Mouse (Mus musculus) stomach, postnatal 0 days (tissue): Measurements from ENCODE around the gene Ptprt. TPM values are rescaled to one million over a fixed set of nuclear protein-coding genes. Genes with fewer than 3 reads are reported as not detected.

ENCODE experiments used
- ATAC-seq: fragments of 200-750 bp; cut with Nextera tagmentation; 2 replicates; pipeline ENCODE4 v1.8.0; 2017; ENCODE audit not compliant: low FRiP score, low TSS enrichment
- DNase-seq: peaks from one replicate; pipeline ENCODE4 v3.0.0-alpha.2; 2016; ENCODE audit warnings: low spot score
- H3K27ac ChIP-seq: fragments of 300-500 bp; sonication (generic); replicated peaks from 2 replicates; pipeline ENCODE4 v1.5.1; 2014; ENCODE audit warnings: mild to moderate bottlenecking, control low read depth
- H3K27me3 ChIP-seq: fragments of 300-500 bp; sonication (generic); 2 replicates; pipeline ENCODE4 v1.6.1; 2014; ENCODE audit warnings: low read length; ENCODE audit not compliant: control insufficient read depth, insufficient read depth
- H3K36me3 ChIP-seq: fragments of 300-500 bp; sonication (generic); 2 replicates; pipeline ENCODE4 v1.6.1; 2014; ENCODE audit warnings: low read length, mixed read lengths; ENCODE audit not compliant: control insufficient read depth, insufficient read depth
- H3K4me1 ChIP-seq: fragments of 300-500 bp; sonication (generic); replicated peaks from 2 replicates; pipeline ENCODE4 v1.6.1; 2014; ENCODE audit warnings: antibody characterized with exemption; ENCODE audit not compliant: control insufficient read depth, insufficient read depth
- H3K4me2 ChIP-seq: fragments of 300-500 bp; sonication (generic); replicated peaks from 2 replicates; pipeline ENCODE4 v1.6.1; 2014; ENCODE audit warnings: low read depth, mild to moderate bottlenecking, control low read depth, moderate library complexity
- H3K4me3 ChIP-seq: fragments of 300-500 bp; sonication (generic); 2 replicates; pipeline ENCODE4 v1.5.1; 2014; ENCODE audit warnings: low read depth, low read length, control low read depth
- H3K9ac ChIP-seq: fragments of 300-500 bp; sonication (generic); 2 replicates; pipeline ENCODE4 v1.6.1; 2014; ENCODE audit warnings: mild to moderate bottlenecking, low read length, control low read depth, mixed read lengths
- H3K9me3 ChIP-seq: fragments of 300-500 bp; sonication (generic); 2 replicates; pipeline ENCODE4 v1.6.1; 2016; ENCODE audit warnings: low read length; ENCODE audit not compliant: control insufficient read depth
- CTCF ChIP-seq: IDR thresholded peaks from 2 replicates; pipeline ENCODE4 v1.5.1; 2016; ENCODE audit warnings: antibody characterized with exemption, low read depth, mild to moderate bottlenecking, moderate library complexity
- EP300 ChIP-seq: optimal IDR thresholded peaks from 2 replicates; pipeline ENCODE3; 2016; ENCODE audit warnings: antibody characterized with exemption
- WGBS: fragments of 180-500 bp; shearing (Covaris S2); extraction: QIAGEN DNeasy Blood & Tissue Kit; methylation state at CpG from one replicate; pipeline ENCODE4 v1.1.7; 2014; 5-methylcytosine and 5-hydroxymethylcytosine counted together
- polyA plus RNA-seq: library from polyadenylated mRNA; unstranded; fragments of >200 nt; fragmentation: Nextera tagmentation; extraction: Ambion mirVana; gene quantifications from 2 replicates; pipeline ENCODE4 v1.2.1, GENCODE M21; 2015

Ptprt gene
- 0.47 and 0.89 TPM in 2 replicates for polyA plus RNA-seq

GRCm38 (mm10) chr2:162660941-162661386 is at the start of gene Ptprt:
TSS of gene Ptprt (minus strand) at chr2:162661147.
- Histone ChIP-seq H3K4me2 (peak within 1 kb of the TSS; percentile 74), H3K4me3 (peak within 1 kb of the TSS; percentile 46), H3K27ac (no peak within 1 kb of the TSS), H3K36me3 (no peaks in the 10 kb centered on the region), H3K27me3 (peaks cover 7% of the 10 kb centered on the region; the same call in 1 of the 2 replicates), H3K9me3 (no peaks in the 10 kb centered on the region), H3K4me1 (no peaks in the 10 kb centered on the region), H3K9ac (peak within 1 kb of the TSS; percentile 13; the same call in 1 of the 2 replicates)
- TF ChIP-seq EP300 (no peak), CTCF (no peak)
- peak; percentile 20; the same call in 1 of the 2 replicates for ATAC-seq
- WGBS, result 2% methylated on average over 19 of the region's 73 CpGs
- peak; percentile 22 for DNase-seq

GRCm38 (mm10) chr2:162710443-162710842 is 49.5 kb upstream of the Ptprt start:
- 71% methylated on average over 2 of the region's 2 CpGs for WGBS
- H3K4me3 ChIP-seq, result no peak overlapping the region
- TF ChIP-seq CTCF (no peak), EP300 (no peak)
- DNase-seq, result no peak
- no peak overlapping the region for H3K4me2 ChIP-seq
- no peak overlapping the region for H3K9ac ChIP-seq
- H3K27ac ChIP-seq, result no peak overlapping the region
- no peaks in the 10 kb centered on the region for H3K36me3 ChIP-seq
- no peaks in the 10 kb centered on the region for H3K9me3 ChIP-seq
- H3K4me1 ChIP-seq, result no peaks in the 10 kb centered on the region
- no peak for ATAC-seq
- no peaks in the 10 kb centered on the region for H3K27me3 ChIP-seq

- 36% methylated on average over 3 of the region's 3 CpGs for WGBS
- no peak for DNase-seq
- no peak for TF ChIP-seq CTCF
- TF ChIP-seq EP300, result peak; percentile 19
Measured at GRCm38 (mm10) chr2:162699691-162700090, 38.7 kb upstream of the Ptprt start.

GRCm38 (mm10) chr2:162699036-162699435 is 38.1 kb upstream of the Ptprt start:
- no peak overlapping the region for H3K27ac ChIP-seq
- no peak; the same call in 1 of the 2 replicates for ATAC-seq
- H3K4me1 ChIP-seq, result no peaks in the 10 kb centered on the region; the same call in 1 of the 2 replicates
- H3K9me3 ChIP-seq, result no peaks in the 10 kb centered on the region
- H3K9ac ChIP-seq, result no peak overlapping the region
- DNase-seq, result no peak
- no peak for TF ChIP-seq EP300
- no peak for TF ChIP-seq CTCF
- no peaks in the 10 kb centered on the region for H3K36me3 ChIP-seq
- no peak overlapping the region for H3K4me2 ChIP-seq
- no peaks in the 10 kb centered on the region for H3K27me3 ChIP-seq
- H3K4me3 ChIP-seq, result no peak overlapping the region

More at GRCm38 (mm10) chr2:162699691-162700090, 38.7 kb upstream of the Ptprt start:
- Histone ChIP-seq H3K9ac (no peak overlapping the region), H3K36me3 (no peaks in the 10 kb centered on the region), H3K27me3 (no peaks in the 10 kb centered on the region), H3K4me1 (no peaks in the 10 kb centered on the region; the same call in 1 of the 2 replicates), H3K27ac (no peak overlapping the region), H3K4me3 (no peak overlapping the region), H3K9me3 (no peaks in the 10 kb centered on the region), H3K4me2 (no peak overlapping the region)
- ATAC-seq, result no peak

GRCm38 (mm10) chr2:162698068-162698467 is 37.1 kb upstream of the Ptprt start:
- TF ChIP-seq EP300, result no peak
- TF ChIP-seq CTCF, result no peak
- no peak for ATAC-seq
- H3K4me3 ChIP-seq, result no peak overlapping the region

GRCm38 (mm10) chr2:162697151-162697550 is 36.2 kb upstream of the Ptprt start:
- Histone ChIP-seq H3K27ac (no peak overlapping the region), H3K4me2 (no peak overlapping the region), H3K9ac (no peak overlapping the region), H3K36me3 (no peaks in the 10 kb centered on the region), H3K27me3 (no peaks in the 10 kb centered on the region), H3K9me3 (no peaks in the 10 kb centered on the region), H3K4me3 (no peak overlapping the region), H3K4me1 (no peaks in the 10 kb centered on the region; the same call in 1 of the 2 replicates)
- DNase-seq, result no peak
- TF ChIP-seq CTCF (no peak), EP300 (no peak)
- 56% methylated on average over 10 of the region's 10 CpGs for WGBS
- no peak for ATAC-seq

More at GRCm38 (mm10) chr2:162698068-162698467, 37.1 kb upstream of the Ptprt start:
- DNase-seq, result no peak
- no peaks in the 10 kb centered on the region for H3K36me3 ChIP-seq
- H3K27me3 ChIP-seq, result no peaks in the 10 kb centered on the region
- WGBS, result 61% methylated on average over 8 of the region's 8 CpGs
- no peak overlapping the region for H3K9ac ChIP-seq
- no peak overlapping the region for H3K27ac ChIP-seq
- no peak overlapping the region for H3K4me2 ChIP-seq
- no peaks in the 10 kb centered on the region; the same call in 1 of the 2 replicates for H3K4me1 ChIP-seq
- no peaks in the 10 kb centered on the region for H3K9me3 ChIP-seq
